Comparison of ENCODE assay signal across 9 mouse cellular contexts in the genomic region with DNA sequence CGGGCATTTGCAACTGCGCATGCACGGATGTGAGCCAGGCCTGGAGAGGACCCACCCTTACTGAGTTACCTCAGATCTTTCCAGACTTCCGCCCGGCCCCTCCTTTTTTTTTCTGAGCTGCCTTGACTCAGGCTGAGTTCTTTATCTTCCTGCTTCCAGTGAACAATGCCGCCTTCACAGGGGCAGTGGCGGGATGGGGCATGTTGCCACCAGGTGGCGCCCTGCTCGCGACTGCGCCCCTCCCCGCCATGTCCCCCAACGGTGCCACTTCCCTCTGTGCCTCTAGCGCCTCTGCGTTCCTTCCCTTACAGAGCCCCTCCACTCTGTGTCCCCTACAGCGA. TPM values are rescaled to one million over a fixed set of nuclear protein-coding genes. Genes with fewer than 3 reads are reported as not detected.
A peak's percentile ranks its signal among the peaks of the same experiment; 100 is the strongest.
DNase-seq lines count a peak whose midpoint lies in the region; ATAC-seq and TF ChIP-seq lines count a peak whose summit lies in the region.
"Had no signal": no experiment of that assay in that cellular context is flagged by ENCODE, and none has a peak within 500 bp of the region (broad histone marks: within the 10 kb centered on the region; RNA-seq: fewer than 3 reads in every experiment).

No protein-coding gene starts in this region.

- peak overlapping the region; percentile 88 for H3K27ac ChIP-seq in bone marrow, adult 2 months (ENCODE audit: control insufficient read depth, insufficient read depth, low read depth, low read length, poor library complexity)
- peak overlapping the region; percentile 97 for H3K27ac ChIP-seq in embryonic facial prominence, embryonic 14.5 days (replicated peaks; ENCODE audit: low read depth, low read length)
- peak overlapping the region; percentile 95 for H3K27ac ChIP-seq in heart, embryonic 11.5 days (ENCODE audit: low read depth, low read length)
- H3K27ac ChIP-seq in kidney, embryonic 14.5 days (ENCODE audit: low read depth, low read length), result peak overlapping the region; percentile 91
- peak overlapping the region; percentile 96 for H3K27ac ChIP-seq in liver, embryonic 11.5 days (ENCODE audit: low read depth, low read length)

- TF ChIP-seq POLR2A in bone marrow, adult 2 months (IDR thresholded peaks at IDR 0.05; ENCODE audit: borderline replicate concordance, control insufficient read depth, low read depth, low read length), result peak; percentile 52; the same call in 1 of the 2 replicates

- TF ChIP-seq CTCF in bone marrow, adult 2 months (IDR thresholded peaks at IDR 0.05; ENCODE audit: control insufficient read depth, insufficient read depth, low read length), result peak; percentile 91

- ATAC-seq in embryonic facial prominence, embryonic 14.5 days (ENCODE audit: low read depth), result peak; percentile 90
- ATAC-seq in heart, embryonic 11.5 days (replicated peaks; ENCODE audit: insufficient number of reproducible peaks, low FRiP score, low TSS enrichment), result peak; percentile 86
- ATAC-seq in kidney, embryonic 14.5 days (ENCODE audit: low FRiP score, low TSS enrichment), result peak; percentile 83
- ATAC-seq in liver, embryonic 11.5 days (replicated peaks; ENCODE audit: low FRiP score), result peak; percentile 87
- ATAC-seq in monocyte, adult 5-6 weeks (replicated peaks; ENCODE audit: insufficient number of reproducible peaks, low FRiP score, low TSS enrichment, poor library complexity, severe bottlenecking), result peak; percentile 79

- peak overlapping the region; percentile 70 for H3K9ac ChIP-seq in embryonic facial prominence, embryonic 14.5 days (ENCODE audit: low read depth, low read length)
- H3K9ac ChIP-seq in heart, embryonic 11.5 days (ENCODE audit: low read depth, low read length), result peak overlapping the region; percentile 83
- H3K9ac ChIP-seq in kidney, embryonic 14.5 days (ENCODE audit: low read depth, low read length), result peak overlapping the region; percentile 57; the same call in 1 of the 2 replicates
- H3K9ac ChIP-seq in liver, embryonic 11.5 days (ENCODE audit: low read depth, low read length), result peak overlapping the region; percentile 68

- H3K4me1 ChIP-seq in bone marrow, adult 2 months (ENCODE audit: control insufficient read depth, insufficient read depth, low read length), result peaks cover 9% of the 10 kb centered on the region
- H3K4me1 ChIP-seq in embryonic facial prominence, embryonic 14.5 days (ENCODE audit: control insufficient read depth, insufficient read depth, low read length), result peaks cover 28% of the 10 kb centered on the region
- peaks cover 24% of the 10 kb centered on the region for H3K4me1 ChIP-seq in heart, embryonic 11.5 days (ENCODE audit: control insufficient read depth, insufficient read depth, low read length)
- peaks cover 28% of the 10 kb centered on the region for H3K4me1 ChIP-seq in kidney, embryonic 14.5 days (ENCODE audit: control insufficient read depth, insufficient read depth, low read length)
- peaks cover 47% of the 10 kb centered on the region for H3K4me1 ChIP-seq in liver, embryonic 11.5 days (replicated peaks; ENCODE audit: control insufficient read depth, insufficient read depth, low read length)

- peaks cover 11% of the 10 kb centered on the region for H3K36me3 ChIP-seq in embryonic facial prominence, embryonic 14.5 days (ENCODE audit: control insufficient read depth, insufficient read depth, low read length)
- peaks cover 5% of the 10 kb centered on the region; the same call in 1 of the 2 replicates for H3K36me3 ChIP-seq in heart, embryonic 11.5 days (ENCODE audit: control insufficient read depth, insufficient read depth, low read length)
- peaks cover 8% of the 10 kb centered on the region; the same call in 1 of the 2 replicates for H3K36me3 ChIP-seq in kidney, embryonic 14.5 days (ENCODE audit: control insufficient read depth, insufficient read depth, low read length)
- H3K36me3 ChIP-seq in liver, embryonic 11.5 days (ENCODE audit: control insufficient read depth, insufficient read depth, low read length), result peaks cover 5% of the 10 kb centered on the region; the same call in 1 of the 2 replicates

- no peaks in the 10 kb centered on the region for H3K27me3 ChIP-seq in embryonic facial prominence, embryonic 14.5 days (replicated peaks; ENCODE audit: control insufficient read depth, insufficient read depth, low read length)
- no peaks in the 10 kb centered on the region for H3K27me3 ChIP-seq in heart, embryonic 11.5 days (ENCODE audit: control insufficient read depth, insufficient read depth, low read length)
- no peaks in the 10 kb centered on the region for H3K27me3 ChIP-seq in kidney, embryonic 14.5 days (ENCODE audit: control insufficient read depth, insufficient read depth, low read length)
- no peaks in the 10 kb centered on the region for H3K27me3 ChIP-seq in liver, embryonic 11.5 days (replicated peaks; ENCODE audit: control insufficient read depth, insufficient read depth, low read length)

- peak overlapping the region; percentile 58 for H3K4me2 ChIP-seq in embryonic facial prominence, embryonic 14.5 days (ENCODE audit: low read depth, low read length)
- H3K4me2 ChIP-seq in heart, embryonic 11.5 days, result peak overlapping the region; percentile 88
- H3K4me2 ChIP-seq in kidney, embryonic 14.5 days (replicated peaks; ENCODE audit: low read depth, low read length), result peak overlapping the region; percentile 63
- H3K4me2 ChIP-seq in liver, embryonic 11.5 days, result peak overlapping the region; percentile 97

- H3K9me3 ChIP-seq in embryonic facial prominence, embryonic 14.5 days (ENCODE audit: control insufficient read depth, low read length), result no peaks in the 10 kb centered on the region
- H3K9me3 ChIP-seq in heart, embryonic 11.5 days (replicated peaks; ENCODE audit: control insufficient read depth, low read length), result no peaks in the 10 kb centered on the region
- H3K9me3 ChIP-seq in kidney, embryonic 14.5 days (ENCODE audit: control insufficient read depth, low read length), result no peaks in the 10 kb centered on the region
- no peaks in the 10 kb centered on the region for H3K9me3 ChIP-seq in liver, embryonic 11.5 days (ENCODE audit: control insufficient read depth, low read length)

- DNase-seq in CD4-positive helper T cell, adult 2 months (ENCODE audit: low read depth, low spot score), result peak; percentile 96
- peak; percentile 97 for DNase-seq in embryonic facial prominence, embryonic 14.5 days (ENCODE audit: low spot score)
- peak; percentile 89 for DNase-seq in liver, embryonic 11.5 days (ENCODE audit: low spot score)
- DNase-seq in spleen, postnatal 4 days (ENCODE audit: low spot score in 2 of 2), result peak; percentile 90 to 96

- WGBS in bone marrow, adult 2 months, result 2% methylated on average over 16 of the region's 16 CpGs
- WGBS in embryonic facial prominence, embryonic 14.5 days, result 1% methylated on average over 16 of the region's 16 CpGs
- WGBS in heart, embryonic 11.5 days (ENCODE audit: insufficient replicate concordance), result under 1% methylated on average over 16 of the region's 16 CpGs
- 1% methylated on average over 16 of the region's 16 CpGs for WGBS in kidney, embryonic 14.5 days
- under 1% methylated on average over 16 of the region's 16 CpGs for WGBS in liver, embryonic 11.5 days

- peak overlapping the region; percentile 73 for H3K4me3 ChIP-seq in bone marrow, adult 2 months (replicated peaks; ENCODE audit: control insufficient read depth, low read depth, low read length)
- H3K4me3 ChIP-seq in embryonic facial prominence, embryonic 14.5 days (ENCODE audit: low read depth, low read length), result peak overlapping the region; percentile 58
- H3K4me3 ChIP-seq in heart, embryonic 11.5 days (ENCODE audit: low read depth, low read length), result peak overlapping the region; percentile 67; the same call in 1 of the 2 replicates
- H3K4me3 ChIP-seq in kidney, embryonic 14.5 days (ENCODE audit: low read length), result peak overlapping the region; percentile 16
- peak overlapping the region; percentile 57 for H3K4me3 ChIP-seq in liver, embryonic 11.5 days (ENCODE audit: low read depth, low read length)

RNA-seq across cellular contexts. Expression of a gene that starts 1.5 kb away (rescaled TPM):
- 10.9 and 29.6 TPM in 2 replicates for polyA plus RNA-seq in bone marrow, adult 2 months (2011; ENCODE audit: insufficient read depth, insufficient read length, low replicate concordance, missing spikeins)
- 76.9 and 88.4 TPM in 2 replicates for polyA plus RNA-seq in embryonic facial prominence, embryonic 14.5 days (2014; fragmentation: Nextera tagmentation; extraction: Ambion mirVana)
- 58.8 and 77.3 TPM in 2 replicates for polyA plus RNA-seq in heart, embryonic 11.5 days (2014; fragmentation: Nextera tagmentation; extraction: Ambion mirVana)
- polyA plus RNA-seq in kidney, embryonic 14.5 days (2014; fragmentation: Nextera tagmentation; extraction: Ambion mirVana), result 65.2 and 68.7 TPM in 2 replicates
- polyA plus RNA-seq in liver, embryonic 11.5 days (2014; fragmentation: Nextera tagmentation; extraction: Ambion mirVana), result 48.4 and 53.7 TPM in 2 replicates
- 10.2 to 15.5 TPM (median 13.4 TPM) in 3 replicates for total RNA-seq in monocyte, adult 5-6 weeks (2017)

RNA-seq across cellular contexts. Expression of a gene that starts 8.9 kb away (rescaled TPM):
- polyA plus RNA-seq in bone marrow, adult 2 months (2011; ENCODE audit: insufficient read depth, insufficient read length, low replicate concordance, missing spikeins), result not detected in 2 replicates
- not detected in 2 replicates for polyA plus RNA-seq in embryonic facial prominence, embryonic 14.5 days (2014; fragmentation: Nextera tagmentation; extraction: Ambion mirVana)
- not detected in 2 replicates for polyA plus RNA-seq in heart, embryonic 11.5 days (2014; fragmentation: Nextera tagmentation; extraction: Ambion mirVana)
- not detected in 2 replicates for polyA plus RNA-seq in kidney, embryonic 14.5 days (2014; fragmentation: Nextera tagmentation; extraction: Ambion mirVana)
- polyA plus RNA-seq in liver, embryonic 11.5 days (2014; fragmentation: Nextera tagmentation; extraction: Ambion mirVana), result not detected in 2 replicates
- not detected in 3 replicates for total RNA-seq in monocyte, adult 5-6 weeks (2017)
- polyA plus RNA-seq: frontal cortex, adult 2 months had no signal

RNA-seq across cellular contexts. Expression of a gene that starts 12.0 kb away (rescaled TPM):
- polyA plus RNA-seq in bone marrow, adult 2 months (2011; ENCODE audit: insufficient read depth, insufficient read length, low replicate concordance, missing spikeins), result 77.5 and 109 TPM in 2 replicates
- 74.8 and 90.9 TPM in 2 replicates for polyA plus RNA-seq in embryonic facial prominence, embryonic 14.5 days (2014; fragmentation: Nextera tagmentation; extraction: Ambion mirVana)
- polyA plus RNA-seq in heart, embryonic 11.5 days (2014; fragmentation: Nextera tagmentation; extraction: Ambion mirVana), result 53.0 and 62.4 TPM in 2 replicates
- polyA plus RNA-seq in kidney, embryonic 14.5 days (2014; fragmentation: Nextera tagmentation; extraction: Ambion mirVana), result 104 and 143 TPM in 2 replicates
- 172 and 182 TPM in 2 replicates for polyA plus RNA-seq in liver, embryonic 11.5 days (2014; fragmentation: Nextera tagmentation; extraction: Ambion mirVana)
- 1.2 to 5.9 TPM (median 3.2 TPM) in 3 replicates for total RNA-seq in monocyte, adult 5-6 weeks (2017)

RNA-seq across cellular contexts. Expression of a gene that starts 14.6 kb away (rescaled TPM):
- 2.4 and 5.9 TPM in 2 replicates for polyA plus RNA-seq in bone marrow, adult 2 months (2011; ENCODE audit: insufficient read depth, insufficient read length, low replicate concordance, missing spikeins)
- polyA plus RNA-seq in embryonic facial prominence, embryonic 14.5 days (2014; fragmentation: Nextera tagmentation; extraction: Ambion mirVana), result 6.9 and 8.1 TPM in 2 replicates
- 10.4 and 11.4 TPM in 2 replicates for polyA plus RNA-seq in heart, embryonic 11.5 days (2014; fragmentation: Nextera tagmentation; extraction: Ambion mirVana)
- 4.1 and 7.2 TPM in 2 replicates for polyA plus RNA-seq in kidney, embryonic 14.5 days (2014; fragmentation: Nextera tagmentation; extraction: Ambion mirVana)
- polyA plus RNA-seq in liver, embryonic 11.5 days (2014; fragmentation: Nextera tagmentation; extraction: Ambion mirVana), result 5.8 and 6.2 TPM in 2 replicates
- total RNA-seq in monocyte, adult 5-6 weeks (2017), result 2.6 to 11.4 TPM (median 3.9 TPM) in 3 replicates

RNA-seq across cellular contexts. Expression of a gene that starts 34.5 kb away (rescaled TPM):
- polyA plus RNA-seq in bone marrow, adult 2 months (2011; ENCODE audit: insufficient read depth, insufficient read length, low replicate concordance, missing spikeins), result 6.9 and 10.8 TPM in 2 replicates
- polyA plus RNA-seq in embryonic facial prominence, embryonic 14.5 days (2014; fragmentation: Nextera tagmentation; extraction: Ambion mirVana), result 19.6 and 20.5 TPM in 2 replicates
- 17.9 and 19.3 TPM in 2 replicates for polyA plus RNA-seq in heart, embryonic 11.5 days (2014; fragmentation: Nextera tagmentation; extraction: Ambion mirVana)
- 10.5 and 14.3 TPM in 2 replicates for polyA plus RNA-seq in kidney, embryonic 14.5 days (2014; fragmentation: Nextera tagmentation; extraction: Ambion mirVana)
- 14.0 and 15.0 TPM in 2 replicates for polyA plus RNA-seq in liver, embryonic 11.5 days (2014; fragmentation: Nextera tagmentation; extraction: Ambion mirVana)
- 13.2 to 22.7 TPM (median 13.6 TPM) in 3 replicates for total RNA-seq in monocyte, adult 5-6 weeks (2017)

Comparison
In these comparisons a context has a peak if more than half of its experiments do, and no peak if none do; other contexts are left out.
1. Peak in every context shown above with its lines: DNase-seq, ATAC-seq, H3K4me3 ChIP-seq and H3K27ac ChIP-seq.
2. H3K4me3 ChIP-seq: peak in every context shown above with its lines; median percentile 73 in bone marrow, adult 2 months; 67 in heart, embryonic 11.5 days; 58 in embryonic facial prominence, embryonic 14.5 days; 57 in liver, embryonic 11.5 days; 16 in kidney, embryonic 14.5 days.